Mouse (Mus musculus) embryonic facial prominence, embryonic 14.5 days (tissue): ENCODE data around the gene Iqcf4. TPM values are rescaled to one million over a fixed set of nuclear protein-coding genes. Genes with fewer than 3 reads are reported as not detected.

Experiments
- ATAC-seq: fragments of 200-750 bp; cut with Nextera tagmentation; 2 replicates; pipeline ENCODE4 v1.8.0; 2017; ENCODE audit warnings: low read depth, moderate number of reproducible peaks, moderate TSS enrichment
- DNase-seq: peaks from one replicate; pipeline ENCODE4 v3.0.0-alpha.2; 2015; ENCODE audit warnings: low spot score
- H3K27ac ChIP-seq: fragments of 300-500 bp; sonication (generic); replicated peaks from 2 replicates; pipeline ENCODE4 v1.5.1; 2014; ENCODE audit warnings: low read depth, mild to moderate bottlenecking, low read length, moderate library complexity
- H3K27me3 ChIP-seq: fragments of 300-500 bp; sonication (generic); replicated peaks from 2 replicates; pipeline ENCODE4 v1.6.1; 2014; ENCODE audit warnings: low read length; ENCODE audit not compliant: control insufficient read depth, insufficient read depth
- H3K36me3 ChIP-seq: fragments of 300-500 bp; sonication (generic); 2 replicates; pipeline ENCODE4 v1.6.1; 2014; ENCODE audit warnings: low read length, mixed read lengths; ENCODE audit not compliant: control insufficient read depth, insufficient read depth
- H3K4me1 ChIP-seq: fragments of 300-500 bp; sonication (generic); 2 replicates; pipeline ENCODE4 v1.6.1; 2014; ENCODE audit warnings: antibody characterized with exemption, low read length; ENCODE audit not compliant: control insufficient read depth, insufficient read depth
- H3K4me2 ChIP-seq: fragments of 300-500 bp; sonication (generic); 2 replicates; pipeline ENCODE4 v1.6.1; 2014; ENCODE audit warnings: low read depth, mild to moderate bottlenecking, low read length, moderate library complexity, mixed read lengths
- H3K4me3 ChIP-seq: fragments of 300-500 bp; sonication (generic); 2 replicates; pipeline ENCODE4 v1.5.1; 2014; ENCODE audit warnings: low read depth, mild to moderate bottlenecking, low read length
- H3K9ac ChIP-seq: fragments of 300-500 bp; sonication (generic); 2 replicates; pipeline ENCODE4 v1.6.1; 2014; ENCODE audit warnings: low read depth, mild to moderate bottlenecking, low read length, moderate library complexity, mixed read lengths
- H3K9me3 ChIP-seq: fragments of 300-500 bp; sonication (generic); 2 replicates; pipeline ENCODE4 v1.6.1; 2016; ENCODE audit warnings: low read length; ENCODE audit not compliant: control insufficient read depth
- WGBS: fragments of 180-500 bp; shearing (Covaris S2); extraction: QIAGEN DNeasy Blood & Tissue Kit; methylation state at CpG from one replicate; pipeline ENCODE4 v1.1.7; 2014; 5-methylcytosine and 5-hydroxymethylcytosine counted together
- polyA plus RNA-seq: library from polyadenylated mRNA; unstranded; fragments of >200 nt; fragmentation: Nextera tagmentation; extraction: Ambion mirVana; gene quantifications from 2 replicates; pipeline ENCODE4 v1.2.1, GENCODE M21; 2014

The Iqcf4 gene
- polyA plus RNA-seq, 1 experiment from 2014 or later, result not detected

GRCm38 (mm10) chr9:106562291-106562690, 8.5 kb downstream of the Iqcf4 start:
- H3K4me1 ChIP-seq, result no peaks in the 10 kb centered on the region
- no peak overlapping the region for H3K4me3 ChIP-seq
- H3K27ac ChIP-seq, result no peak overlapping the region
- no peaks in the 10 kb centered on the region for H3K9me3 ChIP-seq
- H3K36me3 ChIP-seq, result no peaks in the 10 kb centered on the region
- H3K4me2 ChIP-seq, result no peak overlapping the region
- H3K27me3 ChIP-seq, result no peaks in the 10 kb centered on the region
- ATAC-seq (no peak), DNase-seq (no peak)
- no peak overlapping the region for H3K9ac ChIP-seq
- 93% methylated on average over 11 of the region's 11 CpGs for WGBS

GRCm38 (mm10) chr9:106561531-106561930, 9.3 kb downstream of the Iqcf4 start, which contains the start of gene Iqcf3:
TSS of gene Iqcf3 (minus strand) at chr9:106561631.
- Histone ChIP-seq H3K4me1 (no peaks in the 10 kb centered on the region), H3K9ac (no peak within 1 kb of the TSS), H3K27me3 (no peaks in the 10 kb centered on the region), H3K36me3 (no peaks in the 10 kb centered on the region), H3K9me3 (no peaks in the 10 kb centered on the region), H3K4me3 (no peak within 1 kb of the TSS), H3K4me2 (no peak within 1 kb of the TSS), H3K27ac (no peak within 1 kb of the TSS)
- ATAC-seq (no peak), DNase-seq (no peak)
- WGBS, result 89% methylated on average over 5 of the region's 5 CpGs

GRCm38 (mm10) chr9:106534975-106535374, 35.8 kb downstream of the Iqcf4 start:
- WGBS, result 87% methylated on average over 11 of the region's 11 CpGs

DNA sequence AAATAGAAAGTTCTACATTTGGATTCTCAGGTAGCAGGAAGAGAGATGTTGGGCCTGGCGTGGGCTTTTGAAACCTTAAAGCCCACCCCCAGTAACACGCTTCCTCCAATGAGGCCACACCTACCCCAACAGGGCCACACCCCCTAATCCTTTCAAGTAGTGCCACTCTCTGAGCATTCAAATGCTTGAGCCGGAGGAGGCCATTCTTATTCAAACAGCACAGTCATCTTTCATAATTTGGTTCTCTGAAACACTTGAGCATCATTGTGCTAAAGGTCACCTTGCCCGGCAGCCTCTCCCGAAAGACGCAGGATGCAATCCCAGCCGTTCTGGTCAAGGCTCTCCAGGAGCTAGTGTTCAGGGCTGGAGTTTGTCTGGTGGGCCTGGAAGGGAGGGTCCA, 36.5 kb downstream of the Iqcf4 start:
- Histone ChIP-seq H3K4me2 (no peak overlapping the region), H3K27me3 (no peaks in the 10 kb centered on the region), H3K4me1 (no peaks in the 10 kb centered on the region), H3K36me3 (no peaks in the 10 kb centered on the region), H3K9me3 (no peaks in the 10 kb centered on the region), H3K27ac (no peak overlapping the region), H3K9ac (no peak overlapping the region), H3K4me3 (no peak overlapping the region)
- ATAC-seq (no peak), DNase-seq (no peak)
- 90% methylated on average over 7 of the region's 7 CpGs for WGBS

More at GRCm38 (mm10) chr9:106534975-106535374, 35.8 kb downstream of the Iqcf4 start:
- H3K27me3 ChIP-seq, result no peaks in the 10 kb centered on the region
- H3K4me1 ChIP-seq, result no peaks in the 10 kb centered on the region
- H3K27ac ChIP-seq, result no peak overlapping the region
- H3K36me3 ChIP-seq, result no peaks in the 10 kb centered on the region
- no peak overlapping the region for H3K4me2 ChIP-seq
- H3K9ac ChIP-seq, result no peak overlapping the region
- H3K9me3 ChIP-seq, result peaks cover 3% of the 10 kb centered on the region; the same call in 1 of the 2 replicates
- DNase-seq, result no peak
- H3K4me3 ChIP-seq, result no peak overlapping the region
- no peak for ATAC-seq

GRCm38 (mm10) chr9:106531833-106532232, 39.0 kb downstream of the Iqcf4 start:
- Histone ChIP-seq H3K4me2 (no peak overlapping the region), H3K27ac (no peak overlapping the region), H3K9ac (no peak overlapping the region), H3K27me3 (no peaks in the 10 kb centered on the region), H3K9me3 (no peaks in the 10 kb centered on the region), H3K4me1 (no peaks in the 10 kb centered on the region), H3K36me3 (no peaks in the 10 kb centered on the region), H3K4me3 (no peak overlapping the region)
- 25% methylated on average over 3 of the region's 3 CpGs for WGBS
- no peak for ATAC-seq
- peak; percentile 26 for DNase-seq

- Histone ChIP-seq H3K4me1 (no peaks in the 10 kb centered on the region), H3K27me3 (no peaks in the 10 kb centered on the region), H3K36me3 (no peaks in the 10 kb centered on the region), H3K4me2 (no peak overlapping the region), H3K27ac (no peak overlapping the region), H3K9me3 (no peaks in the 10 kb centered on the region), H3K4me3 (no peak overlapping the region), H3K9ac (no peak overlapping the region)
- WGBS, result 77% methylated on average over 8 of the region's 8 CpGs
- DNase-seq (no peak), ATAC-seq (no peak)
Observed at GRCm38 (mm10) chr9:106519909-106520308, 50.9 kb downstream of the Iqcf4 start.

DNA sequence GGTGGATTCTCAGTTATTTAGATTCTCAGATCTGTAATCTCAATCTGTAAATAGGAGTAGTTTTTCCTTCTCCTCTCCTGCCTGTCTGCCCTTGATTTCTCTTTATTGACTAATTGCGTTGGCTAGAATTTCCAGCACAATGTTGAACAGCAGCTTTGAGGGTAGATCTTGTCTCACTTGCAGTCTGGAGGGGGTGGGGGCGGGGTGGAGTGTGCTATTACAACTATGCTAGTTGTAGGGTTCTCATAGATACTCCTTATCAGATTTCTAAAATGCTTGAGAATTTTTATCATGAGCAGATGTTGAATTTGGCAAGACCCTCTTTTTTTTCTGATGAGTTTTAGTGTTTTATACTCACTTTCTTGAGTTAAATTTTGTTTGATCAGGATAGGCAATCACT, 51.4 kb downstream of the Iqcf4 start:
- H3K4me1 ChIP-seq, result no peaks in the 10 kb centered on the region
- H3K36me3 ChIP-seq, result no peaks in the 10 kb centered on the region
- H3K9me3 ChIP-seq, result no peaks in the 10 kb centered on the region
- no peak overlapping the region for H3K9ac ChIP-seq
- no peak overlapping the region for H3K4me3 ChIP-seq
- H3K27ac ChIP-seq, result no peak overlapping the region
- no peak overlapping the region for H3K4me2 ChIP-seq
- ATAC-seq, result no peak
- 56% methylated on average over 2 of the region's 2 CpGs for WGBS
- DNase-seq, result peak; percentile 11
- no peaks in the 10 kb centered on the region for H3K27me3 ChIP-seq

Other genes with a start within 250 kb of the Iqcf4 start
- 44.0 and 48.4 TPM in 2 replicates for gene Dusp7, start 202.4 kb downstream of the Iqcf4 start, polyA plus RNA-seq
- 1,079 and 1,109 TPM in 2 replicates for gene Rpl29, start 141.5 kb downstream of the Iqcf4 start, polyA plus RNA-seq
- gene Acy1, start 132.7 kb downstream of the Iqcf4 start, polyA plus RNA-seq, result 37.9 and 45.1 TPM in 2 replicates
- gene Abhd14b, start 123.5 kb downstream of the Iqcf4 start, polyA plus RNA-seq, result 21.5 and 30.3 TPM in 2 replicates
- gene Abhd14a, start 123.3 kb downstream of the Iqcf4 start, polyA plus RNA-seq, result 60.9 and 66.1 TPM in 2 replicates
- gene Pcbp4, start 117.7 kb downstream of the Iqcf4 start, polyA plus RNA-seq, result 90.2 and 101 TPM in 2 replicates
- gene Gpr62, start 105.1 kb downstream of the Iqcf4 start, polyA plus RNA-seq, result 0.36 and 0.60 TPM in 2 replicates
- gene Rrp9, start 95.0 kb downstream of the Iqcf4 start, polyA plus RNA-seq, result 35.0 and 43.5 TPM in 2 replicates
- 5.5 and 6.2 TPM in 2 replicates for gene Parp3, start 94.0 kb downstream of the Iqcf4 start, polyA plus RNA-seq
- gene Iqcf1, start 71.0 kb downstream of the Iqcf4 start, polyA plus RNA-seq, result not detected in 2 replicates
- gene Iqcf5, start 56.4 kb downstream of the Iqcf4 start, polyA plus RNA-seq, result not detected in 2 replicates
- not detected in 2 replicates for gene Iqcf3, start 9.4 kb downstream of the Iqcf4 start, polyA plus RNA-seq
- not detected in 2 replicates for gene Iqcf6, start 55.6 kb upstream of the Iqcf4 start, polyA plus RNA-seq
- 0.08 and 0.16 TPM in 2 replicates for gene Grm2, start 85.1 kb upstream of the Iqcf4 start, polyA plus RNA-seq
- gene Tex264, start 114.9 kb upstream of the Iqcf4 start, polyA plus RNA-seq, result 59.0 and 68.2 TPM in 2 replicates
- 3.2 and 4.3 TPM in 2 replicates for gene Rad54l2, start 218.2 kb upstream of the Iqcf4 start, polyA plus RNA-seq